8 mouse cellular contexts compared by ENCODE assay signal in the genomic region with DNA sequence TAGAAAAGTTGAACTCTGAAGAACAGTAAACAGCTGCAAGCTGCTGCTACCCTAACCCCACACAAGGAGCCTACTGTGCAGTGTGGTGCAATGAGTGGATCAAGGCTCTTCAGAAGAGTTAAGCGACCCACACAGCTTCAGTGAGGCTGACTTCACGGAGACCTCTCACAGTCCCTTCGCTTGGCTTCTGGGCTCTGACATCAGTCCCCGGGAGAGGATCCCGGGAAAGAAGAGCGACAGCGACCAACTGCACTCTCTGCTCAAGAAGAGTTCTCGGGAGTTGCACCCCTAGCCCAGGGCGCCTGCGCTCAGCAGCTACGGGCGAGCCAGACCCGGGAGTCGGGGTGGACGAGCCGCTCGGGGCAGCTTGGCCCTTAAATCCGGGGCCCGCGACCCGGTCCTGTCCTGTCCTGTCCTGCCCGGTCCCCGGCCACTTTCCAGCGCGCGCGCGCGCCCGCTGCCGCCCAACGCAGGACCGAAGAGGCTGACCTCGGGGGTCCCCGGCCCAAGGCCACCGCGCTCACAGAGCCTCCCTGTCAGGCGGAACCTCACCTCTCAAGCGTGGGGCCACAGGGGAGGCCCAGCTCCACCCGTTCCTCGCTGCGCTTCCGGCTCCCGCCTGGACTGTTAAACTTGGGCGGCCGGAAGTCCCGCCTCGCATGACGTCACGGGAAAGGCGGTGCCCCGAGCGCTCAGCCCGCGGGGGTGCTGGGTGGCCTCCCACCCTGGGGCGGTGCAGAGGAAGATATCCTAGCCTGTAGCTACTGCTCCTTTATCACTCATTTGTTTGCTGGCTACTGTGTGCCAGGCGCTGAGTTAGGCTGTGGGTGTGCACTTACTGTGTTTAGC. TPM values are rescaled to one million over a fixed set of nuclear protein-coding genes. Genes with fewer than 3 reads are reported as not detected.
DNase-seq lines count a peak whose midpoint lies in the region; ATAC-seq and TF ChIP-seq lines count a peak whose summit lies in the region.

Gene Nedd1 (minus strand): TSS at position 650 of the 849 bp plus-strand sequence.

- ATAC-seq in forebrain, embryonic 13.5 days = peak; percentile 98
- peak; percentile 94 for ATAC-seq in liver, postnatal 0 days
- peak; percentile 98 for ATAC-seq in neural tube, embryonic 14.5 days (ENCODE audit: low read depth)

- H3K36me3 ChIP-seq in E14TG2a.4 (ENCODE audit: insufficient read depth, low read length) = peaks cover 8% of the 10 kb centered on the region
- peaks cover 12% of the 10 kb centered on the region for H3K36me3 ChIP-seq in forebrain, embryonic 13.5 days (ENCODE audit: poor library complexity, severe bottlenecking)
- peaks cover 15% of the 10 kb centered on the region; the same call in 1 of the 2 replicates for H3K36me3 ChIP-seq in liver, postnatal 0 days (replicated peaks; ENCODE audit: insufficient read depth, low read length)
- H3K36me3 ChIP-seq in neural tube, embryonic 14.5 days (ENCODE audit: control insufficient read depth, insufficient read depth, low read length) = no peaks in the 10 kb centered on the region

- peak; percentile 47; the same call in 1 of the 2 replicates for TF ChIP-seq EP300 in liver, postnatal 0 days (IDR thresholded peaks at IDR 0.05; ENCODE audit: low read depth)

- H3K4me3 ChIP-seq in E14TG2a.4 (replicated peaks; ENCODE audit: low read length) = peak within 1 kb of the TSS; percentile 91
- H3K4me3 ChIP-seq in forebrain, embryonic 13.5 days = peak within 1 kb of the TSS; percentile 86
- H3K4me3 ChIP-seq in liver, postnatal 0 days (ENCODE audit: low read depth, low read length) = peak within 1 kb of the TSS; percentile 97
- H3K4me3 ChIP-seq in neural tube, embryonic 14.5 days (ENCODE audit: low read depth, low read length) = peak within 1 kb of the TSS; percentile 85

- under 1% methylated on average over 57 of the region's 57 CpGs for WGBS in forebrain, embryonic 13.5 days
- 1% methylated on average over 57 of the region's 57 CpGs for WGBS in large intestine, adult 2 months
- 2% methylated on average over 57 of the region's 57 CpGs for WGBS in liver, postnatal 0 days (ENCODE audit: insufficient replicate concordance)
- 0% methylated on average over 51 of the region's 57 CpGs for WGBS in neural tube, embryonic 14.5 days

- H3K9ac ChIP-seq in forebrain, embryonic 13.5 days = peak within 1 kb of the TSS; percentile 86
- H3K9ac ChIP-seq in liver, postnatal 0 days (replicated peaks) = peak within 1 kb of the TSS; percentile 98
- peak within 1 kb of the TSS; percentile 69 for H3K9ac ChIP-seq in neural tube, embryonic 14.5 days (replicated peaks; ENCODE audit: low read depth, low read length)

- no peak for TF ChIP-seq CTCF in E14TG2a.4 (conservative IDR thresholded peaks at IDR 0.05; ENCODE audit: low read length)
- no peak for TF ChIP-seq CTCF in liver, postnatal 0 days (IDR thresholded peaks at IDR 0.05; ENCODE audit: low read depth)

- H3K4me2 ChIP-seq in forebrain, embryonic 13.5 days = peak within 1 kb of the TSS; percentile 73
- peak within 1 kb of the TSS; percentile 94 for H3K4me2 ChIP-seq in liver, postnatal 0 days (ENCODE audit: low read depth, low read length)
- peak within 1 kb of the TSS; percentile 58 for H3K4me2 ChIP-seq in neural tube, embryonic 14.5 days (ENCODE audit: low read depth, low read length)

- H3K9me3 ChIP-seq in E14TG2a.4 (ENCODE audit: low read length) = peaks cover 16% of the 10 kb centered on the region
- H3K9me3 ChIP-seq in forebrain, embryonic 13.5 days (replicated peaks) = no peaks in the 10 kb centered on the region
- no peaks in the 10 kb centered on the region for H3K9me3 ChIP-seq in liver, postnatal 0 days (ENCODE audit: low read length)
- no peaks in the 10 kb centered on the region for H3K9me3 ChIP-seq in neural tube, embryonic 14.5 days (ENCODE audit: control insufficient read depth, low read length)

- peak; percentile 96 for DNase-seq in c-Kit-positive CD71-positive TER-119-positive erythroid progenitor cells, embryonic 14.5 days (ENCODE audit: low spot score)
- peak; percentile 97 to 98 for DNase-seq in heart, postnatal 10 days
- DNase-seq in large intestine, adult 2 months (ENCODE audit: low read depth, low spot score) = peak; percentile 92
- peak; percentile 98 for DNase-seq in liver, postnatal 0 days
- DNase-seq in testis, postnatal 10 days (ENCODE audit: low spot score) = peak; percentile 95

- H3K27ac ChIP-seq in forebrain, embryonic 13.5 days = peak within 1 kb of the TSS; percentile 71
- peak within 1 kb of the TSS; percentile 98 for H3K27ac ChIP-seq in liver, postnatal 0 days (ENCODE audit: low read depth)
- H3K27ac ChIP-seq in neural tube, embryonic 14.5 days (ENCODE audit: low read depth, low read length) = peak within 1 kb of the TSS; percentile 74

- intact Hi-C loops in heart, postnatal 10 days (cut with DNase I) = loop anchor here (5.0 kb wide), 1 partner anchor 290 kb away; no protein-coding TSS in a partner anchor

- H3K4me1 ChIP-seq in E14TG2a.4 (replicated peaks; ENCODE audit: low read depth, low read length) = peaks cover 7% of the 10 kb centered on the region
- peaks cover 15% of the 10 kb centered on the region for H3K4me1 ChIP-seq in forebrain, embryonic 13.5 days
- peaks cover 11% of the 10 kb centered on the region; the same call in 1 of the 2 replicates for H3K4me1 ChIP-seq in liver, postnatal 0 days (ENCODE audit: insufficient read depth)
- H3K4me1 ChIP-seq in neural tube, embryonic 14.5 days (ENCODE audit: control insufficient read depth, insufficient read depth, low read length) = no peaks in the 10 kb centered on the region

- H3K27me3 ChIP-seq in E14TG2a.4 (ENCODE audit: insufficient read depth, low read length) = no peaks in the 10 kb centered on the region
- H3K27me3 ChIP-seq in forebrain, embryonic 13.5 days = no peaks in the 10 kb centered on the region
- no peaks in the 10 kb centered on the region for H3K27me3 ChIP-seq in liver, postnatal 0 days (ENCODE audit: insufficient read depth, low read length)
- no peaks in the 10 kb centered on the region for H3K27me3 ChIP-seq in neural tube, embryonic 14.5 days (ENCODE audit: control insufficient read depth, insufficient read depth, low read length)

RNA-seq across cellular contexts. Expression of gene Nedd1, which starts in this region (rescaled TPM):
- 35.4 and 43.2 TPM in 2 replicates for polyA plus RNA-seq in forebrain, embryonic 13.5 days (2015; fragmentation: Nextera tagmentation; extraction: Ambion mirVana)
- total RNA-seq in heart, postnatal 10 days (2021) = 10 to 100 TPM; 19.2 to 20.7 TPM
- polyA plus RNA-seq in large intestine, adult 2 months (2012; rRNA removed) = 3.0 and 4.0 TPM in 2 replicates
- polyA plus RNA-seq in liver, postnatal 0 days (2015; fragmentation: Nextera tagmentation; extraction: Ambion mirVana) = 16.7 and 18.8 TPM in 2 replicates
- polyA plus RNA-seq in neural tube, embryonic 14.5 days (2014; fragmentation: Nextera tagmentation; extraction: Ambion mirVana) = 14.6 and 16.8 TPM in 2 replicates

Comparison
In these comparisons a context has a peak if more than half of its experiments do, and no peak if none do; other contexts are left out.
1. Peak in every context shown above with its lines: DNase-seq, ATAC-seq, H3K4me3 ChIP-seq and H3K27ac ChIP-seq.